Mouse (Mus musculus): ENCODE data around the gene Gm10273. TPM values are rescaled to one million over a fixed set of nuclear protein-coding genes. Genes with fewer than 3 reads are reported as not detected.

Gene Gm10273
- total and polyA plus RNA-seq, 3 experiments: 19.6 to 220 (median 29.6) TPM

GRCm38 (mm10) chr10:59429448-59430135 lies 34.2 kb downstream of the Gm10273 start:
- in situ Hi-C loops (cut with MboI; ENCODE audit: low pct_ligation_motif_present, low pct_unique_long_range_greater_than_20kb, low sequenced_read_pairs): no loop called here
- DNase-seq (ENCODE audit: extremely low read depth): no peak
- H3K9me3 ChIP-seq (replicated peaks; ENCODE audit: low read length): no peaks in the 10 kb centered on the region
- no peaks in the 10 kb centered on the region for H3K27me3 ChIP-seq (replicated peaks)
- H3K27ac ChIP-seq (ENCODE audit: insufficient read depth, low read depth): no peak overlapping the region
- dilution Hi-C loops (cut with MboI; ENCODE audit: extremely low pct_ligation_motif_present, extremely low pct_unique_long_range_greater_than_20kb, low sequenced_read_pairs): no loop called here
- H3K36me3 ChIP-seq (replicated peaks in 1 of 2; ENCODE audit: control insufficient read depth in 1 of 2, insufficient read depth in 1 of 2, low read length in 1 of 2): peaks cover 0 to 14% of the 10 kb centered on the region in 2 experiments
- no peaks in the 10 kb centered on the region for H3K79me2 ChIP-seq (replicated peaks; ENCODE audit: control insufficient read depth, extremely low read depth, insufficient read depth, poor library complexity, severe bottlenecking)
- H3K4me2 ChIP-seq (ENCODE audit: insufficient read depth, low read depth, poor library complexity, severe bottlenecking): no peak overlapping the region
- H3K9ac ChIP-seq (ENCODE audit: insufficient read depth, low read depth): no peak overlapping the region
- TF ChIP-seq PAX5 (IDR thresholded peaks at IDR 0.05; ENCODE audit: low read length) (no peak), ZKSCAN1 (IDR thresholded peaks at IDR 0.05; ENCODE audit: borderline replicate concordance, low read depth, low read length) (no peak), ZNF384 (IDR thresholded peaks at IDR 0.05; ENCODE audit: low read depth, low read length) (no peak), IRF4 (IDR thresholded peaks at IDR 0.05; ENCODE audit: low read depth, low read length) (no peak), ZC3H11A (IDR thresholded peaks at IDR 0.05; ENCODE audit: low read depth, low read length) (no peak), KAT2A (IDR thresholded peaks at IDR 0.05; ENCODE audit: insufficient replicate concordance, low read length) (no peak), POLR2A (IDR thresholded peaks at IDR 0.05; ENCODE audit: low read depth, low read length) (no peak), HCFC1 (IDR thresholded peaks at IDR 0.05; ENCODE audit: low read depth, low read length) (no peak), MYC (IDR thresholded peaks at IDR 0.05; ENCODE audit: low read depth, low read length) (no peak), NELFE (IDR thresholded peaks at IDR 0.05; ENCODE audit: low read depth, low read length) (no peak), ZMIZ1 (IDR thresholded peaks at IDR 0.05; ENCODE audit: low read depth, low read length) (no peak), GABPA (IDR thresholded peaks at IDR 0.05; ENCODE audit: insufficient replicate concordance, low read depth, low read length) (no peak), SMC3 (IDR thresholded peaks at IDR 0.05; ENCODE audit: low read depth, low read length) (no peak), EP300 (IDR thresholded peaks at IDR 0.05; ENCODE audit: low read length) (no peak), MAX (IDR thresholded peaks at IDR 0.05; ENCODE audit: low read length) (no peak), USF2 (conservative IDR thresholded peaks at IDR 0.05; ENCODE audit: low read depth, low read length) (no peak), MAFK (IDR thresholded peaks at IDR 0.05; ENCODE audit: insufficient replicate concordance, low read length) (no peak)
- peaks cover 11 to 34% of the 10 kb centered on the region in 2 experiments for H3K4me1 ChIP-seq (ENCODE audit: control insufficient read depth in 1 of 2, insufficient read depth in 2 of 2)
- no peak overlapping the region for H3K4me3 ChIP-seq (replicated peaks in 1 of 3; ENCODE audit: low read depth in 2 of 3, low read length in 2 of 3, poor library complexity in 1 of 3)

- dilution Hi-C loops (cut with MboI; ENCODE audit: extremely low pct_ligation_motif_present, extremely low pct_unique_long_range_greater_than_20kb, low sequenced_read_pairs) (no loop called here), in situ Hi-C loops (cut with MboI; ENCODE audit: low pct_ligation_motif_present, low pct_unique_long_range_greater_than_20kb, low sequenced_read_pairs) (no loop called here)
- DNase-seq (ENCODE audit: extremely low read depth): peak; percentile 79
- peaks cover 11 to 34% of the 10 kb centered on the region in 2 experiments for H3K4me1 ChIP-seq (ENCODE audit: control insufficient read depth in 1 of 2, insufficient read depth in 2 of 2)
- no peak overlapping the region for H3K27ac ChIP-seq (ENCODE audit: insufficient read depth, low read depth)
- peak overlapping the region; percentile 43; the same call in 1 of the 2 replicates for H3K9ac ChIP-seq (ENCODE audit: insufficient read depth, low read depth)
- H3K27me3 ChIP-seq (replicated peaks): no peaks in the 10 kb centered on the region
- H3K9me3 ChIP-seq (replicated peaks; ENCODE audit: low read length): no peaks in the 10 kb centered on the region
- H3K4me3 ChIP-seq (replicated peaks in 1 of 3; ENCODE audit: low read depth in 2 of 3, low read length in 2 of 3, poor library complexity in 1 of 3): peak overlapping the region; percentile 3 to 44 (median 32)
- peak overlapping the region; percentile 74 for H3K4me2 ChIP-seq (ENCODE audit: insufficient read depth, low read depth, poor library complexity, severe bottlenecking)
- H3K79me2 ChIP-seq (replicated peaks; ENCODE audit: control insufficient read depth, extremely low read depth, insufficient read depth, poor library complexity, severe bottlenecking): no peaks in the 10 kb centered on the region
- H3K36me3 ChIP-seq (replicated peaks in 1 of 2; ENCODE audit: control insufficient read depth in 1 of 2, insufficient read depth in 1 of 2, low read length in 1 of 2): peaks cover 0 to 8% of the 10 kb centered on the region in 2 experiments
- TF ChIP-seq TCF12 (IDR thresholded peaks at IDR 0.05; ENCODE audit: low read depth, low read length): 0 out of 2 replicates have a peak, but pooled peaks have one; percentile 38
- peak; percentile 74 for TF ChIP-seq JUN (IDR thresholded peaks at IDR 0.05; ENCODE audit: insufficient read depth, low read depth, low read length)
- peak; percentile 41; the same call in 1 of the 2 replicates for TF ChIP-seq MAFK (IDR thresholded peaks at IDR 0.05; ENCODE audit: insufficient replicate concordance, low read length)
- TF ChIP-seq MYC (IDR thresholded peaks at IDR 0.05; ENCODE audit: low read depth, low read length): no peak
- TF ChIP-seq KAT2A (IDR thresholded peaks at IDR 0.05; ENCODE audit: insufficient replicate concordance, low read length): no peak
- TF ChIP-seq UBTF (IDR thresholded peaks at IDR 0.05; ENCODE audit: low read depth, low read length): no peak
- TF ChIP-seq PAX5 (IDR thresholded peaks at IDR 0.05; ENCODE audit: low read length): no peak
- TF ChIP-seq ELF1 (IDR thresholded peaks at IDR 0.05; ENCODE audit: low read depth, low read length): peak; percentile 15; the same call in 1 of the 2 replicates
- no peak for TF ChIP-seq USF2 (conservative IDR thresholded peaks at IDR 0.05; ENCODE audit: low read depth, low read length)
- no peak for TF ChIP-seq MAX (IDR thresholded peaks at IDR 0.05; ENCODE audit: low read length)
- TF ChIP-seq CHD2 (IDR thresholded peaks at IDR 0.05; ENCODE audit: low read length): peak; percentile 14; the same call in 1 of the 2 replicates
- no peak for TF ChIP-seq ZNF384 (IDR thresholded peaks at IDR 0.05; ENCODE audit: low read depth, low read length)
- TF ChIP-seq RAD21 (IDR thresholded peaks at IDR 0.05; ENCODE audit: low read depth, low read length): no peak
- TF ChIP-seq MEF2A (IDR thresholded peaks at IDR 0.05; ENCODE audit: borderline replicate concordance, low read depth, low read length): peak; percentile 97
- peak; percentile 37; the same call in 1 of the 2 replicates for TF ChIP-seq SIN3A (IDR thresholded peaks at IDR 0.05; ENCODE audit: low read length)
- no peak for TF ChIP-seq POLR2A (IDR thresholded peaks at IDR 0.05; ENCODE audit: low read depth, low read length)
- no peak for TF ChIP-seq SMC3 (IDR thresholded peaks at IDR 0.05; ENCODE audit: low read depth, low read length)
- TF ChIP-seq ZKSCAN1 (IDR thresholded peaks at IDR 0.05; ENCODE audit: borderline replicate concordance, low read depth, low read length): no peak
- peak; percentile 78 for TF ChIP-seq EP300 (IDR thresholded peaks at IDR 0.05; ENCODE audit: low read length)
- TF ChIP-seq CHD1 (IDR thresholded peaks at IDR 0.05; ENCODE audit: low read depth, low read length): no peak
- TF ChIP-seq ETS1 (conservative IDR thresholded peaks at IDR 0.05; ENCODE audit: low read depth, low read length): peak; percentile 83
- TF ChIP-seq USF1 (IDR thresholded peaks at IDR 0.05; ENCODE audit: low read depth, low read length): no peak
- no peak for TF ChIP-seq NELFE (IDR thresholded peaks at IDR 0.05; ENCODE audit: low read depth, low read length)
- TF ChIP-seq GABPA (IDR thresholded peaks at IDR 0.05; ENCODE audit: insufficient replicate concordance, low read depth, low read length): no peak
Measured at GRCm38 (mm10) chr10:59430701-59431218, 35.3 kb downstream of the Gm10273 start.

Data from CH12.LX (cell line).